Mouse (Mus musculus) heart, embryonic 10.5 days (tissue): ENCODE results near the gene Slitrk5. TPM values are rescaled to one million over a fixed set of nuclear protein-coding genes. Genes with fewer than 3 reads are reported as not detected.
"Not testable (repeated sequence)": the region's sequence is repeated elsewhere in the genome, so short reads cannot be mapped to it uniquely, and the experiment has no call there.

Experiments
- DNase-seq: peaks from one replicate; pipeline ENCODE4 v3.0.0-alpha.2; 2017; ENCODE audit warnings: low spot score
- H3K27ac ChIP-seq: fragments of 300-500 bp; sonication (generic); 2 replicates; pipeline ENCODE4 v1.5.1; 2016; ENCODE audit warnings: mild to moderate bottlenecking
- H3K27me3 ChIP-seq: fragments of 300-500 bp; sonication (generic); 2 replicates; pipeline ENCODE4 v1.6.1; 2016; ENCODE audit warnings: mild to moderate bottlenecking; ENCODE audit not compliant: poor library complexity, insufficient read depth, severe bottlenecking
- H3K36me3 ChIP-seq: fragments of 300-500 bp; sonication (generic); 2 replicates; pipeline ENCODE4 v1.6.1; 2016; ENCODE audit warnings: mild to moderate bottlenecking, moderate library complexity
- H3K4me1 ChIP-seq: fragments of 300-500 bp; sonication (generic); 2 replicates; pipeline ENCODE4 v1.6.1; 2016; ENCODE audit warnings: mild to moderate bottlenecking
- H3K4me3 ChIP-seq: fragments of 300-500 bp; sonication (generic); 2 replicates; pipeline ENCODE4 v1.5.1; 2016; ENCODE audit warnings: mild to moderate bottlenecking, moderate library complexity
- H3K9me3 ChIP-seq: fragments of 300-500 bp; sonication (generic); 2 replicates; pipeline ENCODE4 v1.6.1; 2016; ENCODE audit warnings: mild to moderate bottlenecking, moderate library complexity
- WGBS: fragments of 180-500 bp; shearing (Covaris S2); methylation state at CpG from one replicate; pipeline ENCODE4 v1.1.7; 2016; 5-methylcytosine and 5-hydroxymethylcytosine counted together
- polyA plus RNA-seq: library from polyadenylated mRNA; unstranded; fragments of >200 nt; fragmentation: Nextera tagmentation; extraction: Ambion mirVana; gene quantifications from 2 replicates; pipeline ENCODE4 v1.2.1, GENCODE M21; 2016

Gene Slitrk5
- 11.1 and 18.7 TPM in 2 replicates for polyA plus RNA-seq

- H3K9me3 ChIP-seq = no peaks in the 10 kb centered on the region
- H3K27me3 ChIP-seq = peaks cover 15% of the 10 kb centered on the region
- under 1% methylated on average over 22 of the region's 22 CpGs for WGBS
- peak; percentile 89 for DNase-seq
- peak within 1 kb of the TSS; percentile 92 for H3K27ac ChIP-seq
- H3K36me3 ChIP-seq = peaks cover 1% of the 10 kb centered on the region; the same call in 1 of the 2 replicates
- no peaks in the 10 kb centered on the region for H3K4me1 ChIP-seq
- peak within 1 kb of the TSS; percentile 85 for H3K4me3 ChIP-seq
Measured at GRCm38 (mm10) chr14:111674664-111675147, at the start of gene Slitrk5. TSS of gene Slitrk5 (plus strand) at chr14:111675097.

GRCm38 (mm10) chr14:111672942-111673341 lies 2.0 kb upstream of the Slitrk5 start:
- no peaks in the 10 kb centered on the region for H3K4me1 ChIP-seq
- no peak overlapping the region for H3K27ac ChIP-seq
- H3K36me3 ChIP-seq = no peaks in the 10 kb centered on the region
- H3K9me3 ChIP-seq = no peaks in the 10 kb centered on the region
- 48% methylated on average over 1 of the region's 1 CpGs for WGBS
- peaks cover 8% of the 10 kb centered on the region; the same call in 1 of the 2 replicates for H3K27me3 ChIP-seq
- no peak overlapping the region for H3K4me3 ChIP-seq
- no peak for DNase-seq

- peak overlapping the region; percentile 92 for H3K27ac ChIP-seq
- under 1% methylated on average over 82 of the region's 94 CpGs for WGBS
- peak overlapping the region; percentile 85 for H3K4me3 ChIP-seq
- peaks cover 2% of the 10 kb centered on the region; the same call in 1 of the 2 replicates for H3K4me1 ChIP-seq
- DNase-seq = peak; percentile 76
- H3K36me3 ChIP-seq = peaks cover 3% of the 10 kb centered on the region; the same call in 1 of the 2 replicates
- H3K27me3 ChIP-seq = peaks cover 23% of the 10 kb centered on the region
- H3K9me3 ChIP-seq = no peaks in the 10 kb centered on the region
Measured at GRCm38 (mm10) chr14:111675211-111676165, 591 bp downstream of the Slitrk5 start.

- WGBS = 0% methylated on average over 19 of the region's 19 CpGs
- Histone ChIP-seq H3K27ac (peak overlapping the region; percentile 92), H3K9me3 (no peaks in the 10 kb centered on the region), H3K4me1 (peaks cover 9% of the 10 kb centered on the region; the same call in 1 of the 2 replicates), H3K4me3 (peak overlapping the region; percentile 85), H3K27me3 (peaks cover 29% of the 10 kb centered on the region), H3K36me3 (peaks cover 3% of the 10 kb centered on the region; the same call in 1 of the 2 replicates)
- peak; percentile 80 for DNase-seq
Measured at GRCm38 (mm10) chr14:111676166-111676581, 1.3 kb downstream of the Slitrk5 start.

DNA sequence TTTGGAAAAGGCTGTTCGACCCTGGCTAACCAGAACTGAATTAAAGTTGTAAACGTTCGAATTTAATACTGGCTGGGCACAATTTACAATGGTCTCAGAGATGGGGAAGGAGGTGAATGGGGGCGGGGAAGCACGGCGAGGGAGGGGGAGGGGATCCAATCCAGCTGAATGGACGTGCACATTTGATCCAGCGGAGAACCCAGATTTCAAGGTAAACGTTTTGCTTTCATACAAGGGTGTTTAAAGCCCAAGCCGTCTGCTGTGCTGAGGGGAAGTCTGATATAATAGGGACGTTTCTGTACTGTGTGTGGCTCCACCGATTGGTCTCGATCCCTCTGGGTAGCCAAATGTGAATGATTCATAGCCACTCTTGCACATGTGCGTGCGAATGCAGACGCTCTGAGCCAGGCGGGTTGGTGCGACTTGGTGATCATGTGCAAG lies 2.0 kb downstream of the Slitrk5 start:
- no peaks in the 10 kb centered on the region for H3K9me3 ChIP-seq
- H3K4me3 ChIP-seq = peak overlapping the region; percentile 85
- no peak for DNase-seq
- peak overlapping the region; percentile 92 for H3K27ac ChIP-seq
- peaks cover 3% of the 10 kb centered on the region; the same call in 1 of the 2 replicates for H3K36me3 ChIP-seq
- H3K4me1 ChIP-seq = peaks cover 13% of the 10 kb centered on the region; the same call in 1 of the 2 replicates
- 1% methylated on average over 18 of the region's 18 CpGs for WGBS
- H3K27me3 ChIP-seq = peaks cover 34% of the 10 kb centered on the region

GRCm38 (mm10) chr14:111677361-111678070 lies 2.6 kb downstream of the Slitrk5 start:
- WGBS = 5% methylated on average over 17 of the region's 17 CpGs
- Histone ChIP-seq H3K9me3 (no peaks in the 10 kb centered on the region), H3K27ac (peak overlapping the region; percentile 92), H3K4me1 (peaks cover 13% of the 10 kb centered on the region; the same call in 1 of the 2 replicates), H3K27me3 (peaks cover 34% of the 10 kb centered on the region), H3K4me3 (peak overlapping the region; percentile 85), H3K36me3 (peaks cover 3% of the 10 kb centered on the region; the same call in 1 of the 2 replicates)
- DNase-seq = no peak

DNA sequence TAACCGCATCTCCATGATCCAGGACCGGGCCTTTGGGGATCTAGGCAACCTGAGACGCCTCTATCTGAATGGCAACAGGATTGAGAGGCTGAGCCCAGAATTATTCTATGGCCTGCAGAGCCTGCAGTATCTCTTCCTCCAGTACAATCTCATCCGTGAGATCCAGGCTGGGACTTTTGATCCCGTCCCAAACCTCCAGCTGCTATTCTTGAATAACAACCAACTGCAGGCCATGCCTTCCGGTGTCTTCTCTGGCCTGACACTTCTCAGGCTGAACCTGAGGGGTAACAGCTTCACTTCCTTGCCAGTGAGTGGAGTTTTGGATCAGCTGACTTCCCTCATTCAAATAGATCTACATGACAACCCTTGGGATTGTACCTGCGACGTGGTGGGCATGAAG lies 5.4 kb downstream of the Slitrk5 start:
- H3K27me3 ChIP-seq = peaks cover 34% of the 10 kb centered on the region
- peaks cover 13% of the 10 kb centered on the region; the same call in 1 of the 2 replicates for H3K4me1 ChIP-seq
- DNase-seq = no peak
- peaks cover 3% of the 10 kb centered on the region; the same call in 1 of the 2 replicates for H3K36me3 ChIP-seq
- 55% methylated on average over 8 of the region's 8 CpGs for WGBS
- H3K9me3 ChIP-seq = no peaks in the 10 kb centered on the region
- H3K4me3 ChIP-seq = peak overlapping the region; percentile 62; the same call in 1 of the 2 replicates
- H3K27ac ChIP-seq = no peak overlapping the region

DNA sequence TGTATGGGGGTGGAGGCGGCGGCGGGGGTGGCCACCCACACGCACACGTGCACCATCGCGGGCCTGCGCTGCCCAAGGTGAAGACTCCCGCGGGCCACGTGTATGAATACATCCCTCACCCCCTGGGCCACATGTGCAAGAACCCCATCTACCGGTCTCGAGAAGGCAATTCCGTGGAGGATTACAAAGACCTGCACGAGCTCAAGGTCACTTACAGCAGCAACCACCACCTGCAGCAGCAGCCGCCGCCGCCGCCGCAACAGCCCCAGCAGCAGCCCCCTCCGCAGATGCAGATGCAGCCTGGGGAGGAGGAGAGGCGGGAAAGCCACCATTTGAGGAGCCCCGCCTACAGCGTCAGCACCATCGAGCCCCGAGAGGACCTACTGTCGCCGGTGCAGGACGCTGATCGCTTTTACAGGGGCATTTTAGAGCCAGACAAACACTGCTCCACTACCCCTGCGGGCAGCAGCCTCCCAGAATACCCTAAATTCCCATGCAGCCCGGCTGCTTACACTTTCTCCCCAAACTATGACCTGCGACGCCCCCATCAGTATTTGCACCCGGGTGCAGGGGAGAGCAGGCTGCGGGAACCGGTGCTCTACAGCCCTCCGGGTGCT lies 6.3 kb downstream of the Slitrk5 start:
- H3K27ac ChIP-seq = peak overlapping the region; percentile 50
- H3K9me3 ChIP-seq = no peaks in the 10 kb centered on the region
- peak; percentile 79 for DNase-seq
- peaks cover 13% of the 10 kb centered on the region; the same call in 1 of the 2 replicates for H3K4me1 ChIP-seq
- under 1% methylated on average over 38 of the region's 38 CpGs for WGBS
- peaks cover 34% of the 10 kb centered on the region for H3K27me3 ChIP-seq
- peaks cover 3% of the 10 kb centered on the region; the same call in 1 of the 2 replicates for H3K36me3 ChIP-seq
- H3K4me3 ChIP-seq = peak overlapping the region; percentile 62

DNA sequence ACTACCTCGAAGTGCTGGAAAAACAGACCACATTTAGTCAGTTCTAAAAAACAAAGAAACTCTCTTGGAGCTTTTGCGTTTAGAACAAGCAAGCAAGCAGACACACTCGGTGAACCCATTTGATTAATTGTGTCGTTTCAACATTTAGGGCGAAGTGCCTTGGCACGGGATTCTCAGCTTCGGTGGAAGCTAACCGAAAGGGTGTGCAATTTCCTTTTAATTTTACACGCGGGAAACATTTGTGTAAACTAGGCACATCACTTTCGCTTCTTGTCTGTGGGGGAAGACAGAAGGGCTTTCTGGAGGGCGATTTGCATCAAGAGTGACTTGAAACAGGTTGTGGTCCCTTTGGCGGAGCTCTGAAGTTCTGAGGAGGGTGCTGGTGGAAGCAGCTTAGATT lies 6.9 kb downstream of the Slitrk5 start:
- H3K9me3 ChIP-seq = no peaks in the 10 kb centered on the region
- peak overlapping the region; percentile 62 for H3K4me3 ChIP-seq
- H3K27me3 ChIP-seq = peaks cover 34% of the 10 kb centered on the region
- H3K27ac ChIP-seq = peak overlapping the region; percentile 52
- no peak for DNase-seq
- 6% methylated on average over 13 of the region's 13 CpGs for WGBS
- peaks cover 13% of the 10 kb centered on the region; the same call in 1 of the 2 replicates for H3K4me1 ChIP-seq
- H3K36me3 ChIP-seq = peaks cover 3% of the 10 kb centered on the region; the same call in 1 of the 2 replicates

DNA sequence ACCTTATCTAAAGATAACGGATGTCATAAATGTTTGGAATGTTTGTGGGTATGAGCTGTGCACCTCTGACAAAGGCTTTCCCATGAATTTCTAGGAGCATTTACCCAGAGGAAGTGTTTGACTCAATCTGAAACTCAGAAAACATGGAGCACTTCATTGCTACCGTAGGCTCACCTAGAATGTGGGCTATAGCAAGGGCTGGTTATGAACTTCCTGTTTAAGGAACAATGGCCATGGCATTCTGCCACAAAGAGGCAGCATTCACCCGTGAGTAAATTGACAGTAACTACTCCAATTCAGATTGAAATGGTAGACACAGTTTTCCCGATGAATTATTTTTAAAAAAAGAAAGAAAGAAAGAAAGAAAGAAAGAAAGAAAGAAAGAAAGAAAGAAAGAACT lies 8.6 kb downstream of the Slitrk5 start:
- Histone ChIP-seq H3K27ac (no peak overlapping the region), H3K36me3 (peaks cover 3% of the 10 kb centered on the region; the same call in 1 of the 2 replicates)
- 66% methylated on average over 4 of the region's 4 CpGs for WGBS

DNA sequence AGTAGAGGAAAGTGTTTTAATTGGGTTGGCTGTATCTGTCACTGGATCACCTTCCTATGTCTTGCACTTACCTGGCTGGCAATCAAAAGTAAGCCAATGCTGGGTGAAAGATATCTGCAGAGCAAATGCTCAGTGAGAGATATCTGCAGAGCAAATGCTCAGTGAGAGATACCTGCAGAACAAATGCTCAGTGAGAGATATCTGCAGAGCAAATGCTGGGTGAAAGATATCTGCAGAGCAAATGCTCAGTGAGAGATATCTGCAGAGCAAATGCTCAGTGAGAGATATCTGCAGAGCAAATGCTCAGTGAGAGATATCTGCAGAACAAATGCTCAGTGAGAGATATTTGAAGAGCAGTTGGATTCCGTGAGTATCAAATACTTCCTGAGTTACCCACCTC lies 15.2 kb downstream of the Slitrk5 start:
- H3K4me1 ChIP-seq, H3K27me3 ChIP-seq, H3K4me3 ChIP-seq, H3K9me3 ChIP-seq, DNase-seq, H3K36me3 ChIP-seq, H3K27ac ChIP-seq: not testable (repeated sequence)
- WGBS = 42% methylated on average over 1 of the region's 1 CpGs

More for the DNA sequence above, 8.6 kb downstream of the Slitrk5 start:
- H3K4me3 ChIP-seq = no peak overlapping the region
- H3K4me1 ChIP-seq = peaks cover 13% of the 10 kb centered on the region; the same call in 1 of the 2 replicates
- DNase-seq = no peak
- no peaks in the 10 kb centered on the region for H3K9me3 ChIP-seq
- peaks cover 26% of the 10 kb centered on the region for H3K27me3 ChIP-seq

DNA sequence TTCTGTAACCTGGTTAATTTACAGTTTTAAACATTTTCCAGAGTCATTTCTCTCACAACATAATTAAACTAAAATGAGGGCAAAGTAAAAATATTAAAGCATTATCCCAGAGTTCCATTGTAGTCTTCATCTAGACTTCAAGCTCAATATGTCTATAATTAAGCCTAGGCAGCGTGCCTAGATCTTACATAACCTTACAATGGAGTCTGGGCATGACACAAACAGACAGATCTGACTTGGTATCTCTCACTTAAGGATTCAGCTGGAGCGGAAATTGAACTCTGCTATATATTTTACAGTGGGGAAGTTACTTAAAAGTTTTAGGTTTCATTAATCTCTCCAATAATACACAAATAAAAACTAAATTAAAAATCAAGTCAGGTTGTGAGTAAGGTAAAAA lies 54.9 kb downstream of the Slitrk5 start:
- Histone ChIP-seq H3K27ac (no peak overlapping the region), H3K4me3 (no peak overlapping the region), H3K36me3 (no peaks in the 10 kb centered on the region), H3K27me3 (no peaks in the 10 kb centered on the region), H3K4me1 (no peaks in the 10 kb centered on the region), H3K9me3 (no peaks in the 10 kb centered on the region)
- 76% methylated on average over 2 of the region's 2 CpGs for WGBS
- no peak for DNase-seq
